Mouse (Mus musculus): ENCODE results near the gene Nudt8.

Nudt8 gene

GRCm38 (mm10) chr19:3988066-3988465 is 12.3 kb upstream of the Nudt8 start:
- no peak for DNase-seq (ENCODE audit: low read depth)

DNA sequence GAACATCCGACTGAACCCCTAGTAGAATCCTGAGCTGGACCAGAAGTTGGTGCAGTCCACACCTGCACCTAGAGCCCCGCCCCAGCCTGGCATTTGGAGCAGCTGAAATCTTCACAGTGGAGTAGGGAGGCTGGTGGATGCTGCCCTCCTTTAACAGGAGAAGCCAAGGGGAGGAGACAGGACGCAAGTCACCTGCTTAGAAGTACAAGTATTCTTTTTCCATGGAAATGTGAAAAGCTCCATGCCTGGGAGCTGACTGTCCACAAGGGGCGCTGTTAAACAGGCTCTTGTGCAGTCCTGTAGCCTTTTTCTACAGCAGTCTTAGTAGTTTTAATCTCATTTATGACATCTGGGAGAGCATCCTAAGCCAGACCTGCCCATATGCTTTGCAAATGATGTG is 11.6 kb upstream of the Nudt8 start:
- no peak for DNase-seq (ENCODE audit: low read depth)

DNA sequence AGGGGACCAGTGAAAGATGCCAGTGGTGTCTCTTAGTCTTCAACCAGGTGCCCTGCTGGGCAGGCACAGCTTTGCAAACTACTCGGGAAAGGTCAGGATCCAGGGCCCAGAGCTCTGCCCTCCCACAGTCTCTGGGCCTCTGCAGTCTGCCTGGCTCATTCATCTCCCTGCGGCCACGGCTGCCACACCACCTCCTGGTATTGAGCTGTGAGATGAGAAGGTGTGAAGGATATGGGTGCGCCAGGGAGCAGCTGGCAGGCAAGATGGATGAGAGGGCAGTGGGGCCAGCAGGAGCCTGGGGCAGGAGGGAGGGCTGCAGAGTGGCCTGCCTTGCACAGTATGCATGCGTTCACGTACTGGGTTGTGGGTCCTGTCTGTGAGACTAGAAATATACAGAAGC is 9.6 kb upstream of the Nudt8 start:
- no peak for DNase-seq (ENCODE audit: low read depth)

DNA sequence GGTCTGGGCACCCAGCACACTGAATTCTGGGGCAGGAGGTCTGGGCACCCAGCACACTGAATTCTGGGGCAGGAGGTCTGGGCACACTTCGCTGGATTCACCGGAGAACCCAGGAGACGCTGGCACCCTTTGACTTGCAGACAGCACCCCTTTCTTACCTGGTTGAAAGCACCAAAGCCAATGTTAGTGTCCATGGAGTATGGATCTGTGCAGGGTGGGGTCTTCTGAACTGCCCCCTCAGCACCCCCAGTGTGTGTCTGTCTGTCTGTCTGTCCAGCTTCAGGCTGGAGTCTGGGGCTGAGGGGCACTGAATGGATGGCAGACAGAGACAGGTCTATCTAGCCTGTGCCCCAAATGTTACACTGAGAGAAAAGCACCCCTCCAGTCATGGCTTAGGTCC is 8.8 kb upstream of the Nudt8 start:
- DNase-seq (ENCODE audit: low read depth): no peak

- no peak for DNase-seq (ENCODE audit: low read depth)
These were observed 8.4 kb upstream of the Nudt8 start for GRCm38 (mm10) chr19:3991966-3992365.

DNA sequence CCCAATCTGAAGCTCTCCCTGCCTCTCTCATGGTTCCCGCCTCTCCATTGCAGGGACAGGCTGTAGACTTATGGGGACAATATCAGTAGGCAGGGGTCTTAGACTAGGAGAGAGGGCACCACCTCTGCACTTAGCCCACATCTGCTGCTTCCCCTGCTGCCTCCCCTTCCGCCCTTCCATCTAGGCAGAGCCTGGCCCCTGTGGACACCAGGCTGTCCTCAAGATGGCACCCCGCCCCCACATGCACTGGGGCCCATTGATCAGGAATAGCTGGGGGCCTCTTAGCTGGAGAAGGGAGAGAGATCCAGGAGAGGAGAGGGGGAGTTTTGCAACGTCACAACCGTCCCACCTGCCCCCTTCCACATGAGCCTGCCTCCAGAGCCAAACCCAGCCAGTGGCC is 8.0 kb upstream of the Nudt8 start, which contains the start of gene Tbx10:
Gene Tbx10, plus strand, starts transcription at position 337 of the 400 bp plus-strand sequence.
- DNase-seq (ENCODE audit: low read depth): no peak

DNA sequence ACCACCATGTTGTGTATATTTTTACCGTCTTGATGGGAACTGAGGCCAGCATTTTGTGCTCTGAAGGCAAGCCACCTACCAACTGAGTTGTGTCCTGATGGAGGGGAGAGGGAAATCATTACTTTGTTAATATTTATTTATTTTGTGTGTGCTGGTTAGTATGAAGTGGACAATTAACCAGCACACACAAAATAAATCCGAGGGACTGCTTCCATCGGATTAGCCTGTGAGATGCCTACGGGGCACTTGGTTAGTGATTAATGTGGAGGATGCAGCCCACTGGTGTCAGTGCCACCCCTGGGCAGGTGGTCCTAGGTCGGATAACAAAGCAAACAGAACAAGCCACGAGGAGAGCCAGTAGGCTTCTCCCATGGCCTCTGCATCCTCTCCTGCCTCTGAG is 5.4 kb upstream of the Nudt8 start:
- no peak for DNase-seq (ENCODE audit: low read depth)

GRCm38 (mm10) chr19:3995505-3995904 is 4.9 kb upstream of the Nudt8 start:
- DNase-seq (ENCODE audit: low read depth): no peak

- DNase-seq (ENCODE audit: low read depth): no peak
These were observed 4.3 kb upstream of the Nudt8 start for GRCm38 (mm10) chr19:3996106-3996505.

DNA sequence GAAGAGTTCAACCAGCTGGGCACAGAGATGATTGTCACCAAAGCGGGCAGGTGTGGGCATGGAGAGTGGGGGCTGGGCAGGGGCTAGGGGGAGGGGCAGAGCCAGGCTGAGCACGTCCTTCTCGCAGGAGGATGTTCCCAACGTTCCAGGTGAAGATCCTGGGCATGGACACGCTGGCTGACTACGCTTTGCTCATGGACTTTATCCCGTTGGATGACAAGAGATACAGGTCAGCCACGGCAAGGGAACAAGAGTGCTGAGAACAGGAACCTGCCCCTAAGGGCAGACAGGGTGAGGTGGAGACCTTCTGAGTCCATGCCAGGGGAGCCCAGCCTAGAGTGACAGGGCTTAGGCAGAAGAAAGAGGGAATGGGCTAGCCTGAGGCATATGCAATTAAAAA is 3.6 kb upstream of the Nudt8 start:
- no peak for DNase-seq (ENCODE audit: low read depth)

DNA sequence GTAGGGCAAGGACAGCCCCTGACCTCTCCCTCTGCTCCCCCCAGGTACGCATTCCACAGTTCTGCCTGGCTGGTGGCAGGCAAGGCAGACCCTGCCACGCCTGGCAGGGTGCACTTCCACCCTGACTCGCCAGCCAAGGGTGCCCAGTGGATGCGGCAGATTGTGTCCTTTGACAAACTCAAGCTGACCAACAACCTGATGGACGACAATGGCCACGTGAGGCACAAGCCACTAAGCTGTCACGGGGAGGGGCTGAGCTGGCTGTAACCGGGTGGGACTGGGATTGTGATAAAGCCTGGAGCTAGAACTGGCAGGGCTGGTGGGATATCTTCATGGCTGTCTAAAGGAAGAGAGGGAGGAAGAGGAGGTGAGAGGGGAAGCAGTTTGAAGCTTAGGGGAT is 3.1 kb upstream of the Nudt8 start:
- no peak for DNase-seq (ENCODE audit: low read depth)

DNA sequence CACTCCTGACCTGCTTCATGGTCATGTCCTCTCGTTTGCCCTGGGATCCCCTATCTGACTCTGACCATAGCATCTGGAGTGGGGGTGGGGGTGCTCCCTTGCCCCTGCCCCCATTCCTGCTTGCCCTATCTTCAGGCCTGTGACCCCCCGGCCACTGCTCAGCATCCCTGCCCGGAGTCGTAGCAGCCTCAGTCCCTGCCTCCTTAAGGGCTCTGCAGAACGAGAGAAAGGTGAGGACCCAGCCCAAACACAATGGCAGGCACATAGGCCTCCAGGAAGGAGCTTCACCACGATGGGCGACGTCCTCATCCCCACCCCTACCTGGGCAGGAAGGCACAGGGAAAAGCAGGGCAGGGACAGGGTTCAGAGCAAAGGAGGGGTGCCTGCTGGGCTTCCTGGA is 2.0 kb upstream of the Nudt8 start:
- no peak for DNase-seq (ENCODE audit: low read depth)

GRCm38 (mm10) chr19:3999121-3999730 is 1.2 kb upstream of the Nudt8 start:
- DNase-seq (ENCODE audit: low read depth): no peak

DNA sequence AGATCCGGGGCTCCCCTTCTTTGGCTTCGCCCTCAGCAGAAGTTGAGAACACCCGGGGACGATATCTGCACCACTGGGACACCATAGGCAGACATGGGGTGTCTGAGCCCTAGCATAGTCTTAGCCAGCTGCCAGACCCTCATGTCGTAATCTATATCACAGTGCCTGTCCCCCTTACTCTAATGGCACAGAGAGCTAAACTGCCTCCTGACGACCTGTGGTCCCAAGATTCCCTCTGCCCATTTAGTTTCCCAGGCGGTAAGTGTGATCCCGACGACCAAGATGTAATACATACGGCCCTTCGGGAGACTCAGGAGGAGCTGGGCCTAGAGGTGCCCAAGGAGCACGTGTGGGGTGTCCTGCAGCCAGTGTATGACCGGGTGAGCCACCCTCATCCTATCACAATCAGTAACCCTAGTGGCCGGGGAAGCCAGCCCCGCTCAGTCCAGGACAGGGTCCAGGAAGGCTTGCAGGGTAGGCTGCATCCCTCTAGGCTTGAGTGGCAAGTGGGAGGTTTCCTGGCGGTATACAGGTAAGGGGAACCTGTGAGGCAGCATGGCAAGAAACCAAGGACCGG is 657 bp downstream of the Nudt8 start:
- no peak for DNase-seq (ENCODE audit: low read depth)

GRCm38 (mm10) chr19:4001752-4002151 is 1.4 kb downstream of the Nudt8 start:
- no peak for DNase-seq (ENCODE audit: low read depth)

- DNase-seq (ENCODE audit: low read depth): no peak
These were observed 2.7 kb downstream of the Nudt8 start, which contains the start of gene Doc2g for GRCm38 (mm10) chr19:4003112-4003511. Doc2g (plus strand) TSS chr19:4003313.

GRCm38 (mm10) chr19:4003641-4004040 is 3.3 kb downstream of the Nudt8 start:
- no peak for DNase-seq (ENCODE audit: low read depth)

- no peak for DNase-seq (ENCODE audit: low read depth)
These were observed 4.0 kb downstream of the Nudt8 start for GRCm38 (mm10) chr19:4004331-4004730.

DNA sequence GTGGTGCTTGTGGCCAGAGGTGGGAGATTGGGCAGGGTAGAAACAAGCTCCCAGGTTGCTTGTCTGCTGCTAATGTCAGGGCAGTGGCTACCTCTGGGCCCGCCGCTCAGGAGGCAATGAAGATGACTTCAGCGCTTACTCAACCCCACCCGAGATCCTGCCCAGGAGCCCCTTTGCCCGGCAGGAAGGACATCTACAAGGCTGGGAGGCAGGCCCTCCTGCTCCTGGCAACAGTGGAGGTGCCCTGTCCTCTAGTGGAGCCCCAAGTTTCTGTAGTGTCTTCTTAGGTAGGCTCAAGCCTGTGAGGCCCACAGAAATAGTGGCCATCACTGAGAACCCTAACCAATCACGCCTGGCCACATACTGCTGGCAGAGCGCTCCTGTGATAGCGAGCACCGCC is 4.7 kb downstream of the Nudt8 start:
- no peak for DNase-seq (ENCODE audit: low read depth)

DNA sequence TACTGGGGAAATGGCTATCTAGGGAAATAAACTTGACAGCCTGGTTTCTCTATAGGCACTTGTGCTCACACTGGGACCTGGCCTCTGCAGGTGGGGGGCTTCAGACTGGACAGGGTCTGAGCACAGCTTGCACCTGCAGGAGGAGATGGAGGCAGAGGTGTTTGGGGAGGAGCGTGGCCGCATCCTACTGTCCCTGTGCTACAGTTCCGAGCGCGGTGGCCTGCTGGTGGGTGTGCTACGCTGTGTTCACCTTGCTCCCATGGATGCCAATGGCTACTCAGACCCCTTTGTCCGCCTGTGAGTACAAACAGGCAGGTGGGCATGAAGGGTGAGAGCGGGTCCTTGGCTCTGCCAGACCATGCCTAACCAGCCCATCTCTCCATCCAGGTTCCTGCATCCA is 5.6 kb downstream of the Nudt8 start:
- no peak for DNase-seq (ENCODE audit: low read depth)

DNA sequence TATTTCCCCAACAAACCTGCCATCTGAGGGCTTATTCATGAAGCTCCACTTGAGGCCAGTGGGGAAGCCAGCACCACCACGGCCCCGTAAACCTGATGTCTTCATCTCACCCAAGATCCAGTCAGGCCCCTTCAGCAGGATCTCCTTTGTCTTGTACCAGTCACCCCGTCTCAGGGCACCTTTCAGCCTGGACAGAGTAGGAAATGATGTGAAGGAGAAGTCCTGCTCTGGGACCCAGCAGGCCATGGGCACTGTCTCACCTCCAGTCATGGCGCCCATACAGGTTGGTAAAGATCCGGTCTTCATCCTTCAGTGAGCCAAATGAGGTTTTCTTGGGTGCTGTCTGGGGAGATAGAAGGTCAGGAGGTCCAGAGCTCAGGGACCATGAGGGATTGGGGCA is 10.7 kb downstream of the Nudt8 start:
- no peak for DNase-seq (ENCODE audit: low read depth)

DNA sequence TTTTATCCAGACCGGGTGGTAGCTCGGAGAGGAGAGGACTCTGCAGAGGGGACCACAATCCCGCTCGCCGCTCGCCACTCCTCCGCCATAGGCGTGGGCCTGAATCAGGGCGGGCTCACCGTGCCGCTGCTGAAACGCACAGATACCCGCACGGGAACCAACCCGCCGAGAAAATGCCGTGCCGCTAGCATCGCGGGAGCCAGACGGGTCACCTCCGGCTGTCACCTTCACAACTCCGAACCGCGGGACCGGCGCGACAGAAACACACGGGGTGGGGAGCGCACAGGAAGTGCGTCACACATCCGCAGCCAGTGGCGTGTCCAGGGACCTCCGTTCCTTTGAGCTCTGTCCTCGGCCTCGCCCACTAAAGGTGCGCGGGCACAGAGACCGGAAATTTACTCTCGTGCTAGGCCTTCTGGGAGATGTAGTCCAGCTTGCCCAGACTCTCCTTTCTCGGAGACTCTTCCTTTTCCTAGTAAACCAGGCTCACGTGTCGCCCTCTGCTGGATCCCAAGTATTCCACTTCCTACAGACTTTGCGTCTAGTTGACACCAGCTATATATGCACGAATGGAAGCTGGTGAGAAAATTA is 12.1 kb downstream of the Nudt8 start, which contains the start of gene Ndufv1:
Gene Ndufv1, minus strand, starts transcription at position 375 of the 591 bp plus-strand sequence.
- peak; percentile 99 for DNase-seq (ENCODE audit: low read depth)

- no peak for DNase-seq (ENCODE audit: low read depth)
These were observed 12.7 kb downstream of the Nudt8 start for GRCm38 (mm10) chr19:4013066-4013465.

DNA sequence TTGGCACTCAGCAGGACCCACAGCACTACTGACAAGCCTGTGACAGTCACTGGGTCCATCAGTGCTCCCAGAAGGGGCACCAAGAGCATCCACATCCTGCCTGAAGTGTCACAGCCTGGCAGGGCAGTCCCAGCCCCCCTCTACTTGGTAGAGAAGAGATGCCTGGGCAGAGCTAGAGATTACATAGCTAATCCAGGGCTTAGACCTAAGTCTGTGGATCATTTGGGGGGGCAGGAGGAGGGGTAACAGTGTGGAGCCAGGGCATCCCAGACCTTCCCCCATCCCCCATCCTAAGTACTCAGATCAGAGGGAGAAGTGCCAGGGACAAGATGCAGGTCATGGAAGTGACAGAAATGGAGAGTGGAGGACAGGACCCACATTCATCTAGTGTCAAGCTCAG is 14.4 kb downstream of the Nudt8 start:
- DNase-seq (ENCODE audit: low read depth): no peak

All from c-Kit-positive CD71-positive TER-119-negative erythroid progenitor cells, embryonic 14.5 days (primary cell).